Mouse (Mus musculus) heart, adult 18-20 months (tissue): ENCODE measurements around the gene Dhcr7. TPM values are rescaled to one million over a fixed set of nuclear protein-coding genes. Genes with fewer than 3 reads are reported as not detected.

Experiments
- DNase-seq, 2 experiments: peaks; one replicate each; pipeline ENCODE4 v3.0.0; 2021 to 2022; ENCODE audit warnings: mixed read lengths in 1 of 2
- microRNA-seq, 2 experiments: library from miRNA; unstranded; fragments of <30 nt; microRNA quantifications; one replicate each; pipeline ENCODE4 v1.2.0; 2022
- total RNA-seq, 2 experiments: library from RNA; stranded (reverse); gene quantifications; 2 replicates each; pipeline ENCODE4 v1.2.3; 2021

Gene Dhcr7
- total RNA-seq, 2 experiments from 2014 or later = 6.3 to 8.5 TPM

DNA sequence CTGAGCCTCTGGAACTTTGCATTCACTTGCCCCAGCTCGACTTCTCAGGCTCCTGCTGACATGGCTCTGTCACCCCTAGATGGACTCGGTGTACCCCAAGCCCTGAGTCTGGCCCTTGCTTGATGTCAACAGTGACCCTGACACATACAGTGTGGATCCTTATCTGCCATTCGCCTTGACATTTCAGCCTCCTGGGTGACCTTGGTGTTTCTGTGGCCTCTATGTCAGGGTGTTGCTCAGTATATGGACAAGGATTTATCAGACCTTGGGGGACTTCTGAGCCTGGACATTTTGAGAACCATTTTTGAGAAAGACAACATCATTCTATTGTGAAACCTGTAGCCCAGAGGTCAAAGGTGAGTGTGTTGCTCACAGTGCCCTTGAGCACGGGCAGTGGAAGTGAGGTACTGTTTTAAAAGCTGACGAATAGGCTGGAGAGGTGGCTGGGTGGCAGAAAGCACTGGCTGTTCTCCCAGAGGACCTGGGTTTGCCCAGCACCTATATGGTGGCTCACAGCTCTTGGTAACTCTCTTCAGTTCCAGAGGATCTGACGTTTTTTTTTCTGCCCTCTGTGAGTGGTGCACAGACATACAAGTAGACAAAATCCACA is 10.7 kb downstream of the Dhcr7 start:
- DNase-seq = no peak

DNA sequence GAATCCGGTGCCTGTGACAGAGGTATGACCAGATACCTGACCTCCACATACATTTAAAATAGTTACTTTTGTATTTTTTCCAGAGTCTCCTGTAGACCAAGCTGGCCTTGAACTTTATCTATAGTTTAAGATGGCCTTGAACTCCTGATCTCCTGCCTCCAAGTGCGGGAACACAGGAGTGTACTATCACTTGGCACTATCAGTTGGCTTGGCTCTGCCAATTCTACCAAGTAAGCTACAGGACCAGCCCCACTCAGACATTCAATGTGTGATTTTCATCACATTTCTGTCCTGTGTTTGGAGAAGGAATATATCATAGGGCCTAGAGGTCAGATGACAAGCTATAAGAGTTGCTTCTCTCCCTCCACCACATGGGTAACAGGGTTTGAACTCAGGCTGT is 11.4 kb downstream of the Dhcr7 start:
- no peak for DNase-seq

DNA sequence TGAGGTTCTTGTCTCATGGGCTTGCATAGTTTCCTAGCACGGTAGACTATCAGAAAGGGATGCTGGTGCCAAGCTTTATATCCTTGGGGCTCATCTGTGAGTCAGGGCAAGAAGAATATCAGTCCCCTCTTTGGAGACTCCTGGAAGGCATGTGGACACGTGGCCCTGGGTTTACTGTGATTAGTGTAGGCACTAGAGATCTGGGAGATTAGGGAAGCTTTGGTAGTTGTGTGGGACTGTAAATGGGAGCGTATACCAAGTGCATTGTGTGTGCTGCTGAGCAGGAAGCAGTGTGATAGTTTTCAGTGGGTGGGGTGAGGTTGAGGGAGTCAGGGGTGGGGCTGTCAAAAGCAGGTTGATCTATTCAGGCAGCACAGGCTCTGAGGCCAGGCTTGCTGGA is 12.0 kb downstream of the Dhcr7 start:
- DNase-seq = no peak

DNA sequence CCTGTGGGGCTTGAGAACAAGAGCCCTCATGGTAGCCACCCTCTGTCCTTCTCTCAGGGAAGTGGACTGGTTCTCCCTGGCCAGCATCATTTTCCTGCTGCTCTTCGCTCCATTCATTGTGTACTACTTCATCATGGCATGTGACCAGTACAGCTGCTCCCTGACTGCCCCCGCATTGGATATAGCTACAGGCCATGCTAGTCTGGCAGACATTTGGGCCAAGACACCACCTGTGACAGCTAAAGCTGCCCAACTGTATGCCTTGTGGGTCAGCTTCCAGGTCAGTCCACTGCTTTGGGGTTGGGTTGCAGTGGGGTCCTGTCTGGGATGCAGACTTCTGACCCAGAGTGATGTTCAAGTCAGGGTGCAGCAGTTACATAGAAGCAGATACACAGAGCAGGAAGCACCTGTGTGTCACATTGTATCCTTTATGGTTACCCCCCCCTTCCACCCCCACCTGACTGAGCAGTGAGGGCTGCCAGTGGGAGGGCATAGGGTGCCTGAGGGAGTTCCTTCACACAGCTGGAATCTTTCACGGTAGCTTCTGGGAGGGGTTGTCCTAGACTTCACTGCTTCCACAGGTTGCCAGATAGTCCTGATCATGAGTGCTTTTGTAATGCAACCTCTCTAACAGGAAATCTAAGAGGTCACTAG is 14.9 kb downstream of the Dhcr7 start:
- no peak for DNase-seq

DNA sequence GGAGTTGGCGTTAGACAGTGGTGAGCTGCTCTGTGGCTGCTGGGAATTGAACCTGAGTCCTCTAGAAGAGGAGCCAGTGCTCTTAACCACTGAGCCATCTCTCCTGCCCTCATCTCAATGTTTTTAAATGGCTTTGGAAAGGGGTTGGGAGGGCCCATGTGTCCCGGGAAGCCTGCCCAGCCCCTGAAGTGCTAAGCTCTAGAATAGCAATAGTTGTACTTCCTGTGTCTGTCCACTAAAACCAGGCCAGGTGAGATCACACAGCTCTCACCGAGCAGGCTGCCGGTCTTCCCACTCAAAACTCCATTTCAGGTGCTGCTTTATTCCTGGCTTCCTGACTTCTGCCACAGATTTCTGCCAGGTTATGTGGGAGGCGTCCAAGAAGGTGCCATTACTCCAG is 17.2 kb downstream of the Dhcr7 start:
- no peak for DNase-seq

DNA sequence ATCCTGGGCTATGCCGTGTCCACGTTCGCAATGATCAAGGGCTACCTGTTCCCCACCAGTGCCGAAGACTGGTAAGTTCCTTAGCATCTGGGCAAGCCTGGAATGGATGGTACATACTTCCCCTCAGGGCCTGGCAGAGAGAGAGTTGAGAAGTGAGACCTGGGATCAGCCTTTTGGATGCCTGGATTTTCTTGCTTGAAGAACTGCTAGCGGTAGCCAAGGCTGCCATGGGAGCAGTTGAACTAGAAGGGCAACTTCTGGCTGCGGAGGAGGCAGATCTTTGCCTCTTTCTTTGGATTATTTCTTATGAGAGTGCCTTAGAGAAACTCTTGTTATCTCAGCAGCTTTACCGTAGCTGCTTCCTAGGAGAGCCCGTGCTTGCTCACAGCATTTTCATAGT is 18.4 kb downstream of the Dhcr7 start:
- DNase-seq = no peak

DNA sequence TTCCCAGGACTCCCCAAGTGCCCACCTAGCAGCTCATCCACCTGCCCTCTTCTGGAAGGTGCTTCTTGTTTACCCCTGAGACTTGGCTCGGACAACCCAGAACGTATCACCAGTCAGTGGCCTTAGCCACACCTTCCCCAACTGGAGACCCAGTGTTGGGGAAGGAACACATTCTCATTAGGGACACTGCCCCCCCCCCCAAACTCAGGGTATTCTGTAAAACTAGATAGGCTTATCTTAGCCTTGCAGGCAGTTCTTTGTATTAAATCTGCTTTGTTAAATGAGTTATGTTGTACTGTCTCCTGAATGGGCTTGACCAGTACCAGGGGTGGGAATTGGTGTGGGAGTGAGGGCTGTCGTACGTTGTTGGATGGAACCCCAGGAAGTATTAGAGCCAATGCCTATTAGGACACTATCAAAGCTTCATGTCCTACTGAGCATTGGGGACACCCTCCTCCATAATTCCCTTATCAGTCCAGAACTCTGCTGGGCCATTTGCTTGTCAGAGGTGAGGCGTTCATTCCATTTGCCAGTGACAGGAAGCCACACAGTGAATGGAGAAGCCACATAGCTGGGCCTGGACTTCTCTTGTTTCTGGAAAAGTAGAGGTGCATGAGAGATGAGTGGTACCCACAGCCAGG is 25.3 kb downstream of the Dhcr7 start:
- DNase-seq = no peak

DNA sequence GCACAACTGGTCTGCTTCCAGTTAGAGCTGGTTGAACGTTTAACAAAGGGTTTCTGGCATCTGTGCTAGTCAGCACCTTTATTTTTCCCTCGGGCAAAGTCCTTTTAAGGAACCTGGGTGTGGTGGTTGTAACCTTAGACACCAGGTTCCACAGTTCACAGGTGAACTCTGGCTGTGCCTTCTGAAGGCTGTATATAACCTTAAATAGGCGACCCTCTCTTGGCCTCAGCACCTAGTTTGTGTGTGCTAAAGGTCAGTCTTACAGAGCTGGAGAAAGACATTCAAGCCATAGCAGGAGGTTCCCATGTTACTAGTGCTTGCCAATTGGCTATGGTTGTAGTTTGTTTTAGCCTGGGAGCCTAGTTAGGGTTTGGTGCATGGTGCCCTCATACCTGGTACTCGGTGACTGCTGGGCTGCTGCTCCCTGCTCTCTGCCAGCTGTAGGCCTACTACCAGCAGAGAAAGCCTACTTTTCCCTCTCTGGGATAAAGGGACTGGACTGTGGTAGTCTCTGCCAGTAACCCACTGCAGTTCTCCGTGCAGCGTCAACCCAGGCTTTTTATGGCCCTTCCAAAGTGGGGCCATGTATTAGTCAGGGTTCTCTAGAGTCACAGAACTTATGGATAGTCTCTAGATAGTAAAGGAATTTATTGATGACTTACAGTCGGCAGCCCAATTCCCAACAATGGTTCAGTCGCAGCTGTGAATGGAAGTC is 26.0 kb downstream of the Dhcr7 start:
- no peak for DNase-seq

DNA sequence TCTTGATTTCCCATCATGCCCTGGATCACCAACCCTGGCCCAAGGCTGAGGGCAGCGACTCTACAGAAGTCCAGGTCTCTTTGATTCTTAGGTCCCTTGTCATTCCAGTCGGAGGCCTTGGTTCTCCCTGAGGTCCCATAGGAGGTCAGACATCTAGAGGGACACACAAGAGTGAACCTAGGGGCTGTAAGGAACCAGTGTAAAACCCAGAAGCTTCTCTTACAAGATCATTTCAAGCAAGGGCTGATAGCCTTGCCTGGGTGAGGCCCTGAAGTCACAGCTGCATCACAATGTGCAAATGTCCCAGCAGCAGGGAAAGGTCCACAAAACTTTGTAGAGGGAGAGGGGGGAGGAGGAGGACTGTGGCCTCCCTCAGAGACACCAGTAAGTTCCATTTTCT is 43.6 kb downstream of the Dhcr7 start, which contains the start of gene Gm498:
Gene Gm498 (plus strand): TSS at position 301 of the 400 bp plus-strand sequence.
- no peak for DNase-seq

DNA sequence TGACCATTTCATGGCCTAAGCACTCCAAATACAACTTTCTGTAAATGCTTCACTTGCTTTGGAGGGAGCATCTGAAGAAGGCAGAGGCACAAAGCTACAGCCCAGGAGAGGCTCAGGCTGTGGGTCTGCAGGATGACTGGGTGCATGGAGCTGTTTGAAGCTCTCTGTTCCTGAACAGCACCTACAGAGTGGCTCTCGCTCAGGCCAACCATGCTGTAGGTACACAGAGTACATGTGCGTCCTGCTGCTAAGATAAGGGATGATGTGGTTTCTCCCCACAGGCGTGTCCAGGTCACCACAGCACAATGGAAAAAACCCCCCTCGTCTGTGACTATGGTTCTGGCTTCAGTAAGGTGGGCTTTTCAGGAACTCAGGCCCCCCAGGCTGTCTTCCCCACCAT is 45.9 kb downstream of the Dhcr7 start:
- DNase-seq = no peak

DNA sequence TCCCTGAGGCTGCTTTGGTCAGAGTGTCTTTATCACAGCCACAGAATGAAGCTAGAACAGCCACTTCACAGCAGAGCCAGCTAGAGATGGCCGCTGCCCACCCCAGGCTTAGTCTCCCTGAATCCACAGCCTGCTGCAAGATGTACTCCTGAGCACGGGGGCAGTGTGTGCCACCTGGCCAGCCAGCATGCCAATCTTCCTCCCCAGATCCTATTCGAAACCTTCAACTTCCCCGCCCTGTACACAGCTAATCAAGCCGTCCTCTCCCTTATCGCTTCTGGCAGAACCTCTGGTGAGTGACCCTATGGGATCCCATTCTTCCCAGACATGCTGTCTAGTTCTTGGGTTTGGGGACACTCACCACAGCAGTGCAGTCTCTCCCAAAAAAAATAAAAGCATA is 60.8 kb downstream of the Dhcr7 start:
- DNase-seq = no peak

DNA sequence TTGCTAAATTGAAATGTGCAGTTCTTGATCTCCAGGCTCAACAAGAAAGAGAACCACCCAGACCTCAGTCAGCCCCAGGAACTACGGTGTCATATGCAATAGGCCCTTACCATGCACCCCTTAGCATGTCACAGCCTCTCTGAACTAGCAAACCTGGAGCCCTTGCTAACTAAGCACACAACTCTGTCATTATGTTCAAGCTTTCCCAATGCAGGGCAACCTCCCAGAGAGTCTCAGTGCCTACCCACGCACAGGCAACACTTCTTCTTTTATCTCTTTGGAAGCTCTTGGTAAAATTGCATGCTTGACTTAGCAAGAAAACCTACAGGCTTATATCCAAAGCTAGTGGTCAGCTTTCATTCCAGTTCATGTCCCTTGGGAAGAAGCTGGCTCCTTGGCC is 68.2 kb downstream of the Dhcr7 start:
- no peak for DNase-seq

DNA sequence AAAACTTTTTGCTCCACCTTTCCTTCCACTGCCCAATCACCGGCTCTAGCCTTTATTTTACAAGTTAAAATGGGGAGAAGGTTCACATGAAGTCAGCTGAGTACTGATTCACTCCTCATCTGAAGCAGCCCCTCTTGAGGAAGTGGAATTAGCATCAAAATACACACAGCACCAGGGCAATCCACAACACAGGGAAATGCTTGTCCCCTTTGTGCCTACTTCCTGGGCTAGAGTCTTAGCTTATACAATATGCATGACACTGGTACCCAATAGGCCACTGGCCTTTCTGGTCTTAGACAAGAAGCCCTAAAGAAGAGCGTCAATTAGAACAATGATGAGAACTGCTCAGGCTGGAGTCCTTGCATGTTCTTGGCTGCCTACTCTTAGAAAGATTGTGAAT is 69.4 kb downstream of the Dhcr7 start:
- DNase-seq = no peak

Small RNA genes within 50 kb of the gene (microRNA-seq; reads per million reads assigned to microRNA genes)
- 0 reads per million in 2 experiments for gene Gm22064

Other genes starting within 250 kb of the Dhcr7 start
- 10 to 100 TPM; 20.4 to 20.6 TPM for gene Cars, start 223.1 kb upstream of the Dhcr7 start, total RNA-seq
- under 1 TPM; 0.50 to 0.80 TPM for gene Tnfrsf26, start 194.4 kb upstream of the Dhcr7 start, total RNA-seq
- gene Tnfrsf22, start 173.5 kb upstream of the Dhcr7 start, total RNA-seq = 1 to 10 TPM; 2.7 to 3.3 TPM
- 1 to 10 TPM; 3.2 to 5.1 TPM for gene Tnfrsf23, start 137.3 kb upstream of the Dhcr7 start, total RNA-seq
- gene Osbpl5, start 66.2 kb upstream of the Dhcr7 start, total RNA-seq = 10 to 100 TPM; 16.6 to 17.6 TPM
- under 1 TPM in 1 of 2 experiments, not detected in 1; 0.36 TPM for gene Mrgprg, start 56.2 kb upstream of the Dhcr7 start, total RNA-seq
- 1 to 10 TPM; 1.6 to 2.0 TPM for gene Mrgpre, start 38.6 kb upstream of the Dhcr7 start, total RNA-seq
- 1 to 10 TPM; 5.0 to 5.5 TPM for gene Nadsyn1, start 296 bp upstream of the Dhcr7 start, total RNA-seq
- not detected for gene Gm498, start 43.7 kb downstream of the Dhcr7 start, total RNA-seq
- under 1 TPM; 0.20 to 0.41 TPM for gene Shank2, start 178.8 kb downstream of the Dhcr7 start, total RNA-seq